Mouse (Mus musculus): ENCODE measurements around the gene Cpt1b.

GRCm38 (mm10) chr15:89402471-89402870 is 23.2 kb downstream of the Cpt1b start:
- TF ChIP-seq POLR2A (IDR thresholded peaks at IDR 0.05; ENCODE audit: borderline replicate concordance, extremely low read depth, low read depth, low read length) (no peak), CTCF (IDR thresholded peaks at IDR 0.05; ENCODE audit: insufficient read depth, low read length) (no peak)
